Mouse (Mus musculus): ENCODE data around the gene Blm.
A peak's percentile ranks its signal among the peaks of the same experiment; 100 is the strongest.

Blm gene

DNA sequence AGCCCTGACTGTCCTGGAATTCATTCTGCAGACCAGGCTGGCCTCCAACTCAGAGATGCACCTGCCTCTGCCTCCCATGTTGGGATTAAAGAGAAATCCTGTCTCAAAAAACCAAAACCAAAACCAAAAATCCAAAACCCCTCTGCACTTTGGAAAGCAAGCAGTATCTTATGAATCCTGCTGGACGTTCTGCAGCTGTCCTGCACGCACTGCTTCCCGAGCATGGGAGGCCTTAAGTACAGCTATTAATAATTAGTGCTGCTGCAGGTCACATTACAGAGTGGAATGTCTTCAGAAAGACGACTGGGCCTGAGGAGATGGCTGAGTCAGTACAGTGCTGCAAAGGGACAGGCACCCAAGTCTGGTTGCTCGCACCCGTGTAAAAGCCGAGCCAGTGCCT is 73.0 kb downstream of the Blm start:
- DNase-seq (ENCODE audit: low spot score in 2 of 2), result no peak

DNA sequence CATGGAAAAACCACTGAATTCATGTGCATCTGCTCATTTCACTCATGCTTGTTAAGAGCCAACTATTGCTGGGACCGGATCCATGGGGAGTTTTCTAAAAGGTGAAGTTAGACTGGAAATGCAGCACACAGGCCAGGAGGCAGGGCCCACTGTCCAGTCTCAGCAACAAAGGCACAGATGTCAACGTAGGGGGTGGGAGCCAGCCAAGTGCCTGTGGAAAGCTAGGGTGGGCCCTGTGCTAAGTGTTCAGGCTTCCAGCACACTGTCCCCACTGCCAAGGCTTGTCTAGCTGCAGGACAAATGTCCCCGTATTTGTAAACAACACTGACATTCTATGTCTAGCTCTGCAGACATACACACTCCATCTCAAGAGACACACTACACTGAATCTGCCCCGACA is 74.0 kb downstream of the Blm start:
- no peak for DNase-seq (ENCODE audit: low spot score in 2 of 2)

DNA sequence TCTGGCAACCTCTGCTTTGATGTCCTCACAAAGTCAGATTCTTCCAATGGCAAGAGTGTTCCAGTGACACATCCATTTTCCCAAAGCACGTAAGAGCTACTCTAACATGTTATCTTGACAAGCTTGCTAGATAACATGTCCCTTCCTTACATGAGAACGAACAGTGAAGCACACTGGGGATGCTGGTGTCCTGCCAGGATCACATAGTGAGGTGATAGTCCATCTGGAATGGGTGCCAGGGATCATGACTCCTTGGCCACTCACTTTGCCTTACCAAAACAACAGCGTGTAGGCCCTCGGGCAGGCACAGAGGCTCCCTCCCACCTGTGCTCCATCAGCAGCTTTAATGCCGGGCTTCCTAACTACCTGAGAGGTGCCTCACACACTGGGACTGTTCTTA is 74.7 kb downstream of the Blm start:
- DNase-seq (ENCODE audit: low spot score in 2 of 2), result no peak

DNA sequence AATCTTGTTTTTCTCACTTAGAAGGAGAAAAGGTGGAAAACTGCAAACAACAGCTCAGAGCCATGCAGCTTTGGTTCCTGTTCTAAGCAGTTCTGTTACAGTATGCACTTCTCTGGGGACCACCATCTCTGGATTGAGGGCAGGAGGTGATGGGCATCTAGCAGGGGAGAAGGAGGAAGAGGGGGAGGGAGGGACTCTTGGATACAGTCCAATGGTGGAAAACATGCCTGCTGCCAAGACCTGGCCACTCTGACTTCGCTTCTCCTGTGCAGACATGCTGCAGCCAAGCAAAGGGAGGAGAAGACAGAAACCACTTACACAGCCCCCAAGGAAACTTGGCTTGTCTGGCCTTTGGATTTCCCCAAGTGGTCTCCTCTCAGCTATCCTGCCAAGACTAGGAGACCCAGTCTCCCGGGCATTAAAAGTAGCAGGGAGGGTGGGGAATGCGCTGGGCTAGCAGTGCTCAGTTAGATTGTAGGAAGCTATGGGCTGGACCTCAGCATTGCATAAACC is 77.0 kb downstream of the Blm start:
- no peak for DNase-seq (ENCODE audit: low spot score in 2 of 2)

DNA sequence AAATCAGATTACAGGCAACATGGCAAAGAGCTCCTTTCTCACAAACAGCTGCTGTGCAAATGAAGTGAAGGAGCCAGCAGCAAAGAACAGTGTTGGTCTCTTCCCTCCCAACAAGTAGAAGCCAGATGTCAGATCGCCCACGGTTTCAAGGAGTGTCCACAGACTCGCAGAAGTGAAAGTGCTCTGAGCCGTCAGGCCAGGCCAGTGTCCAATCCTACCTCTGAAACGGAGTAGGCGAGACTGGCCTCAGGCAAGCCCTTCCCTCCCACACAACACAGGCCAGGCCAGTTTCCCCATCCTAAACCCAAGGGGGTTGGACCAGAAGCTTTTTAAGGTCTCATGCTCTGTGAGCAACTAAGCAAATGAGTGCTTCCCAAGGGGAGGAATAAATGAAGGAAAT is 77.7 kb downstream of the Blm start:
- DNase-seq (ENCODE audit: low spot score in 2 of 2), result no peak

DNA sequence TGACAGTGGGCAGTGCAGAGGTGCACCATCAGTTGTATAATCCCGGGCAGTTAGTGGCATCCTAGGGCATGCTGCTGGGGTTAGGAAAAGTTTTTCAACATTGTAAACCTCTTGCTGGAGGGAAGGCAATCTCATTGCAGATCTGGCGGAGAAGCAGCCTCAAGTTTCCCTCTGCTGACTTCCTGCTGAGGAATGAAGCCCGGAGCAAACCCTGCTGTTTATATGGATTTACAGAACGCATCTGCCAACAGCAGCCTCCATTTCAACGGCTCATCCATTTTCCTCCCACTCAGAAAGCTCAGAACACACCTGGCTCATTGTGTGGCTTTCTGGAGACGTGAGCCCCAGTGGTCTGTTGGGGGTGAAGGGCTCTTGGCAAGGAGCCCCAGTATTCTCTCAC is 78.6 kb downstream of the Blm start:
- DNase-seq (ENCODE audit: low spot score in 2 of 2), result no peak

DNA sequence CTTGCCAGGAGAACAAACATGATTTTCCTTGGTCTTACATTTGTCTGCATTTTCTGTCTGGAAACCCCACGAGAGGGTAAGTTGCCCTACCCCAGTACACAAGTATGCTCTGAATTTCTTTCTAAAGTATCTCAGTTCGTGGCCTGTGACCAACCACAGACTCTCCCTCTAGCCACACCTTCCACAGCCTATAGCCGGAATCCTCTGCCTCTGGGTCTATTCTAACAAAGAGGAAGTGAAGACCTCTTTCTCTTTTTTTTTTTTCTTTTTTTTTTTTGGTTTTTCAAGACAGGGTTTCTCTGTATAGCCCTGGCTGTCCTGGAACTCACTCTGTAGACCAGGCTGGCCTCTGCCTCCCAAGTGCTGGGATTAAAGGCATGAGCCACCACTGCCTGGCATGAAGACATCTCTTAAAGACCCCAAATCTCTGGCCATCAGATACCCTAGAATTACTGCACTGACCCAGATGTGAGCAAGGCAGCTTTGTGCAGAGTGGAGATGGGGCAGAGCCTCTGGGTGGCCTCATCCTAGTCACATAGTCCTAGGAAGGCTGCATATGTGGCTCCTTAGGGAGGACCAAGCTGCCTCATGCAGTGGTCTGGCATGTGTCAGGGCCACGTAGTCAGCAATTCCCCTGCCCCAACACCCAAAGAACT is 79.3 kb downstream of the Blm start:
- no peak for DNase-seq (ENCODE audit: low spot score in 2 of 2)

DNA sequence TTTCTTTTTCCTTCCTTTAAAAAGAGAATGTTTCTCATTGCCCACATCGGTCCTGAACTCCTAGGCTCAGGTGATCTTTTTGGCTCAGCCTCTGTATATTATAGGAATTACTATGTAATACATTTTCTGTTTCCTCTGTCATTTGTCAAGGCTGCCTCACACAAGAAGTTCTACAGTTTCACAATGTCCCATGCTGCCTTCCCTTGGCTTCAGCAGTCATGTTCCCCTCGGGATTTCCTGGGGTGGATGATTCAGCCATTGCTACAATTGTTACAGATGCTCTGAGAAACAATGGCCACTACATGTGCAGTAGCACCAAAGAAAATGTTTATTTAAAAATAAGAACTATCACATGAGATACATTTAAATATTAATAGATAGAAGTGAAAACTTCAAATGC is 80.1 kb downstream of the Blm start:
- no peak for DNase-seq (ENCODE audit: low spot score in 2 of 2)

DNA sequence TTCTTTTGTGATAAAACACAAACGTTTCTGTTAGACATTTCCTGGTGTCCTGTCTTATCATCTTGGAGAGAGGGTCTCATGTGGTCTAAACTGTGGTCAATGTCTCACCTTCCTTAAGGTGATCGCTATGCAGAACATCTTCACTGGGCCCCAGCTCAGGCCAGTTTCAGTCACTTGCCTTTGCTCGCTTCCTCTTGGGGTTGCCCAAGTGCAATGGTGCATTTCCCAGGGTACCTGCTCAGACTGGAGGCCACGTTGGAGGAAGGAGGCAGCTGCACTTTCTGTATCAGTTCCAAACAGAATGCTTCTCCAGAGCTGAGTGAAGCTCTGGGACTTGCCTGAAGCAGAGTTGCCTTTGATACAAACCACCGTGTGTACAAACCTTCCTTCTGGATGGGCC is 80.9 kb downstream of the Blm start:
- DNase-seq (ENCODE audit: low spot score in 2 of 2), result no peak

DNA sequence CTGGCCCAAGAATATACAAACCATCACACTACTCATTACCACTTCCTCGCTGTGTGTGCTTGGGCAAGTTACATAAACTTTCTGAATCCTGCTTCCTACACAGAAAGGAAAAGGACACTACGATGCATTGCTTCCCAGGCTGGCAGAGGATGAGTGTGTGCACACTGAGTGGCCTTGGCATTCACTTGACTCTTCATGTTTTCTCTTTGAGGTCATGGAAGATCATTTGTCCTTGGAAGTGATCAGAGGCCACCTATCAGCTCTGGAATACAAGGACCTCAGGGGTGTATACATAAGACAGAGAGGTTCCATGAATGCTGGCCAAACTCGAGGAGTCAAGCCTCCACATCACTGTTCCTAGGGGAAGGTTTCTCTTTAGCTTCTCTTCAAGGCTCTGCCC is 81.8 kb downstream of the Blm start:
- no peak for DNase-seq (ENCODE audit: low spot score in 2 of 2)

DNA sequence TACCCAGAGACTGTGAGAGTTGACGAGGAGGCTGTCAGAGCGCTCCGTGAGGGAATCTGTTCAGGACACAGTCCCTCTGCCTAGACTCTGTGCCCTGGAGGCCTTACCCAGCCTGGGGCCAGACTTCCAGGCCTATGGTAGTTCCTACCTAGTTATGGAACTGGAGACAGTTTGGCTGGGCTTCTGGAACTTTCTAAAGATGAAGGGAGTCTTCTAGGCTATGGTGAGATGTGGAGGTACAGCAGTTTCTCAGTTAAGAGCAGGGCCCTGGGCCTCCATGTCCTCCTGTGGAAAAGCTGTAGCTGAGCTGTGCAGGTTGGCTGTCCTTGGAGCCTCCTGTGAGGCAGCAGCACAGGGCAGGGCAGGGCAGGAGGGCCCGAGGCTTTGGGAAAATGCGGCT is 82.7 kb downstream of the Blm start:
- no peak for DNase-seq (ENCODE audit: low spot score in 2 of 2)

DNA sequence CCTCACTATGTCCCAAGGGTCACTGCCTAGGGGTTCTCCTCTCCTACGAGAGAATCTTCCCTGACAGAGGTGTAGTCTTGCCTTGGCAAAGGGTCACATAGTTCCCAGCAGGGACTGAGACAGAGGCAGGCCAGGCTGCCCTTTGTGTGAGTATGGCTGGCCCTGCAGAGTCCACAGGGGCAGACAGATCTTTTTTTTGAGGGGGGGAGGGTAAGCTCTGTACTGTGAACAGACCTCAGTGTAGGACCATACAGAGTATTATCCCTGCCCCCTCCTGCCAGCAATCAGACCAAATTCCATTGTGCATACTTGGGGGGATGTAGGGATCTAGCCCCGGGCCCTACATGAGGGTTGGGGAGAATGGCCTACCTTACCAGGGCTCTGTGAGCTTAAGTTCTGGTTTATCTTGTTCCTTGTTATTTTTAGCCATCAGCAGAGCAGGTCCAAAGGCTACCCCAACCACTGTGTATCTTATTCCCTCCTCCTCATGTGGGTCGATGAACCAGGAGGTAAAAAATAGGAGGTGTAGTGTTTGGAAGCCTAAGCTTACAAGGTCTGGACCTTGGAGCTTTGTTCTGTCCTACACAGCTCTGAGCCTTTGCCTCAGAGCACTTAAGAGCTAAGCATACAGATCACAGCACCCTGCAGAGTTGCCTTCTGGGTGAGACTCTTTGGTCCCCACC is 83.2 kb downstream of the Blm start:
- DNase-seq (ENCODE audit: low spot score in 2 of 2), result no peak

DNA sequence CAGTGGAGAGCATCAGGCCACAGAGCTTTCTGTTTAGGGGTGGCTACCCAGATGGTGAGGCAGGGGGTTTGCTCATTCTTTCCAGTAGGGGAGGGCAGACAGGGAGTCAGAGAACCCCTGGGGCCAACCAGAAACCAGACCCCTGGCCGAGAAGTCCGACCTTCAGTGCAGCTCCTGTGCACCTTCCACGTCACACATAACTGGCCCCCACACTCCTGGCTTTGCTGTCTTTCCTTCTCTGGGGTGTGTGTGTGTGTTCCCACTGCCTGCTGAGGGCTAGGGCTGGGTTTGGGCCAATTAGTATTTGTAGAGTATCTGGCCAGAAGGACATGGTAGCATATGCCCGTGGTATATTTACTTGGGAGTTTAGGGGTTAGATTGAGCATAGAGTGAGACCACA is 84.6 kb downstream of the Blm start:
- DNase-seq (ENCODE audit: low spot score in 2 of 2), result no peak

DNA sequence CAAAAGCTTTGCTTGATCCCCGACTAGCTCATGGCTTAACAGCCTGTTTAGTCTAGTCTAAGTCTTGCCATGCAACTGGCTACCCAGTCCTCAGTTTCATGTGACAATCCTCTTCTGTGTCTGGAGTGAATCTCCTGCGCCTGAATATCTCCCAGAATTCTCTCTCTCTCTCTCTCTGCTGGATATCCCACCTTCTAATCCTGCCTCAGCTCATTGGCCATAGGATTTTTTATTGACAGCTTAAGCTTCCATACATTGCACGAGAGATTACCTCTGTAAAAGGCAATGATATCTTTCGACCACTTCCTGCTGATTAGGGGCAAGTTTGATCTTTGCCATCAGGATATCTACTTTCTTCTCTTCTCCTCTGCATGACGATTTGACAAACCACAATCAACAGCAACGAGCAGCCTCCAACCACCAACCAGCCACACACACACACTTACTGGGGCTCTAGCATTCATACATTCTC is 85.3 kb downstream of the Blm start:
- DNase-seq (ENCODE audit: low spot score in 2 of 2), result no peak

DNA sequence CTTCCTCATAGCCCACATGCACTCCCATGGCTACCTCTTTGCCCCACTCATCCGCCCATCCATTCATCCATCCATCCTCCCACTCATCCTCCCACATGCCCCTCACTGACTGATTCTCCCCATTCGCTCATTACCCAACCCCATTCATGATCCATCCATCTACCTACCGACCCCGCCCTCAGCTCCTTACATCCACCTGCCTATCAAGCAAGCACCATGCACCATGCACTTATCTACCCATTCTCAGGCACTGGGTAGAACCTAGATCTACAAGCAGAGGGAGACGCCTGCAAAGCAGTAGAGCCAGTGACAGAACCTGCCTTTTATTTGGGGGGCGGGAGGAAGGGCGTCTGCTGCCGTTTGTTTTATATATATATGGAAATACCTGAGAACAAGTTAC is 87.6 kb downstream of the Blm start:
- DNase-seq (ENCODE audit: low spot score in 2 of 2), result no peak

DNA sequence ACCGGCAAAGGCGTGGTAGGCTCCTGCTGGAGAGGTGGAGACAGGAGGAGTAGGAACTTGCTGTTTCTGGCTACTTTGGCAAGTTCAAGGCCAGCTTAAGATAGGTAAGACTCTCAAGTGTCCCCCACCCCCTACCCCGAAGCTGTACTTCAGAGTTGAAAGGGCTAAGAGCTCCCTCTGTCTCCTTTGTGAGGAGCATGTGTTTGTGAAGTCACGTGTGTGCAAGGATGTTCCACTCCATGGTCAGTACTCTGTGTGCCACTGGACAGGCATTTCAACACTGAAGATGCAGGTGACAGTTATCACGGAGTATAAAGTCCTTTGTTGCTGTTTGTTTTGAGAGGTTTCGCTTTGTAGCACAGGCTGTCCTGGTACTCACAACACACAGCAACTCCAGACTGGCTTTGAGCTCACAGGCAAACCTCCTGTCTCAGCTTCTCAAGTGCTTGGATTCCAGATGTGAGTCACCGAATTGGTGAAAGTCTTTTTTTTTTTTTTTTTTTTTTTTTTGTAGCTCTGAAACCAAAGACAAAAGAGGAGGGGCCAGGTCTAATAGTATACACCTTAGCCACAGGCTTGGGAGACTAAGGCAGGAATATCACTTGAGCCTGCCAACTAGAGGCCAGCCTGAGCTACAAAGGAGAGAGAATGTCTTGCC is 88.6 kb downstream of the Blm start:
- no peak for DNase-seq (ENCODE audit: low spot score in 2 of 2)

DNA sequence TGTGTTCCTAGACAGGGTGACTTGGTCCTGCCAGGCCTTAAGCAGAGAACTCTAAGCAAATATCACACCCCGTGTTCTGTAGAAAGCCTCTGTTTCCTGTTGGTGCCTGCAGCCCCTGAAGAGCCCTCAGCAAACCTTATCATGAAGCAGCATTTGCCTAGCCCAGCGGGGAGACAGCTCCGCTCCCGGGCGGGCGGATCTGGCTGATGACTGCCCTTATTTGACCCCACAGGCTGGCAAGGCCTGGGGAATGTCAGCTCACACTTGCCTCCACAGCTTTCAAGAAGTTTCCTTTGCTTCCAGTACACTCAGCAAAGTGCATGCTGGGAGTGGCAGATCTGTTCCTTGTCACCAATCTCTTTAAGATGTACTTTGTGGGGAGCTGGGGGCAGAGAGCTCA is 89.4 kb downstream of the Blm start:
- peak; percentile 51 to 55 for DNase-seq (ENCODE audit: low spot score in 2 of 2)

DNA sequence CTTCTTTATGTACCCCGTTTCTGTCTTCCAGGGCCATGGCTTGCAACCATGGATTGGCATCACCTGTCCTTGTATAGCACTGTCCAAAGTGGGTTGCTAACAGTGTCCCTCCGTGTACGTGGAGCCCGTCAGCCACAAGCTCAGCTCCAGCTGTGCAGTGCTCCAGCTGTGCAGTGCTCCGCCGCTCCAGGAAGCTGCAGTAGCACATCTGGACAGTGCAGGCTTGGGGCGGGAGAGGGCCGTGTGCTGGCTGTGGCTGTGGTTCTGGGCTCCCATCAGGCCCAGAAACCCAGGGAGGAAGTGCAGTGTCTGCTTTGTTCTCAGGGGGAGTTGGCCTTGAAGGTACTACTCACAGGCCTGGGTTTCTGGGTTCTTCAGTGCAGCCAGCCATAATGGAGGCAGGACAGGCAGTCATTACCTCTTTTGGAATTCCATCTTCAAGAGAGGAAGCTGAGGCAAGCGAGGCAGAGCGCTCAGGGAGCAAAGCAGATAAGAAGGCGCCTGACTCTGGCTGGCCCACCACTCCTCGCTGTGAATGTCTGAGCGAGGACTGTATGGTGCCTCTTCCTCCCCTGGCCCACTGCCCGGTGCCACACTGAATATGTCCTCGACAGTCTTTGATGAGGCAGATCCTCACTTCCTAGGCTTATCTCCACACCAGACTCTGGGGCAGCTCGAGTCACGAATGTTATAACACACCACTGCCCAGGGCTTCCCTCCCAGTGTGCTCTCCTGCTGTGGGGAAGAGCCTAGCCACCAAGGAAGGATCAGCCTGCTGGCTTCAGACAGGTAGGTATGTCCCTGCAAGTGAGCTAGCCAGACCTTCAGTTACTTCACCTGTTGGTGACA is 90.3 kb downstream of the Blm start:
- peak in 1 of 2 experiments; percentile 30 for DNase-seq (ENCODE audit: low spot score in 2 of 2)

DNA sequence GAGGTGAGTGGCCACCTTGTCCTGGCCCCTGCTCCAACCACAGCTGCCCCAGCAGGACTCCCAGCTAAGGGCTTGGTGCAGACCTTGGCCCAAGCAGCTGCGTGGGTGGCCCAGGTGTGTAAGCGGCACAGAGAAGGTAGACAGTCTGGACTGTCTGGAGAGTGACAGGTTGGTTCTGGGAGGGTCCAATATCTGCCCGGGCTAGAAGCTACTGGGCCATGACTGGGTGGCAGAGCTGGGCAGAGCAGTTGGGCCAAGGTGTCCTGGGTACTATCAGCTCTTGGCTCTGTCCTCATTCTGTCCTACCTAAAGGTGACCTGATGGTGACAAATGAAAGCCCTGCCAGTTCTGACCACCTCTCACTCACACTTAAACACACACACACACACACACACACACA is 91.8 kb downstream of the Blm start:
- no peak for DNase-seq (ENCODE audit: low spot score in 2 of 2)

DNA sequence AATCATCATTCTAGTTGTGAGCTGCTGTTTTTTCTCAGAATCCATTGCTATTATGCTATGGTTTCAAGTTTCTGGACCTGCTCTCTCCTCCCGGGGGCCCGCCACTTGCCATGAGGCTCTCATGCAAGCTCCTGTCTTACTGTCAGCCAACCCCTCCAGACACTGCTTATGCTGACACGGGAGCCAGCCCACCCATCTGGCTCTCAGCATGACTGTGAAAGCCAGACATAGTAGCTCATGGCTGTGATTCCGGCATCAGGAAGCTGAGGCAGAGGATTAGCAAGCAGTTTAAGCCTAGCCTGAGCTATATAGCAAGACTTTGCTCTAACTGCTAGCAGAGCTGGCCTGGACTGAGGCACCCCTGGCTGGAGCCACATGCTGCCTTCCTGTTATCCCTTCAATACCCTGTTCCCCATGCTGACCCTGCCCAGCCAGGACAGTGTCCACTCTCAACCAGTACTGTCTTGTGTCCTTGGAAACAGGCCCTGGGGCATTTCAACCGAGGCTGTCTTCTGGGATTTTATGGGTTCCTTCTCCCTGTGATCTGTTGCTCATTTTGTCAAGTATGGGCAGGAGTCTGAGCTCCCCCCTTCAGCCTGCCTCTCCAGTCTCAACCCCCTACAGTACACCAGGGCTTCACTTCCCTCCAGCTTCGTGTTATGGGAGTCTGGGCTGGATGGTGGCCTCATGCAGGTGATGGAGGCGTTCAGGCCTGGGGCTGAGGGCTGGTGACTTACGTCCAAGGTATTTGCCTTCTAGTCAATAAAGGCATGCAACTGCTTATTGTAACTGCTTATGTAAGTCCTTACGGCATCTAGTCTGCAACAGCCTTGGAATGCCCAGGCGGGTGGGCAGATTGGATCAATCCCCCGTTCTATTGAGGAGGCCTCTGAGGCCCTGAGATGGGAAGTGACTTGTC is 92.7 kb downstream of the Blm start:
- no peak for DNase-seq (ENCODE audit: low spot score in 2 of 2)

DNA sequence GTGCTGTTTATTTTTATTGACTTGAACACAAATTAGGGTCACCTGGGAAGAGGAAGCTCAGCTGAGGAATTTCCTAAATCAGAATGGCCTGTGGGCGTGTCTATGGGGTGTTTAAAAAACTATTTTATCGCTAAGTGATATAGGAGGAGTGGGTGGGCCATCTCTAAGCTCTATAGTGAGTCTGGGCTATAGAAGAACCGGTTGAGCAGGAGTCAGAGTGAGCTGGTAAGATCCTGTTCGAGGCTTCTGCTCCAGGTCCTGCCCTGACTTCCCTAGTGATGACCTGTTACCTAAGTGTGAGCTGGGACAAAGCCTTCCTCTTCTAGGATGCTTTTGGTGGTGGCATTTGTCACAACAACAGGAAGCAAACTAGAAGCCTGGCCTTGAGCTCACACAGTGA is 94.2 kb downstream of the Blm start:
- DNase-seq (ENCODE audit: low spot score in 2 of 2), result no peak
